Comparison of ENCODE assay signal across 8 mouse cellular contexts in the genomic region with DNA sequence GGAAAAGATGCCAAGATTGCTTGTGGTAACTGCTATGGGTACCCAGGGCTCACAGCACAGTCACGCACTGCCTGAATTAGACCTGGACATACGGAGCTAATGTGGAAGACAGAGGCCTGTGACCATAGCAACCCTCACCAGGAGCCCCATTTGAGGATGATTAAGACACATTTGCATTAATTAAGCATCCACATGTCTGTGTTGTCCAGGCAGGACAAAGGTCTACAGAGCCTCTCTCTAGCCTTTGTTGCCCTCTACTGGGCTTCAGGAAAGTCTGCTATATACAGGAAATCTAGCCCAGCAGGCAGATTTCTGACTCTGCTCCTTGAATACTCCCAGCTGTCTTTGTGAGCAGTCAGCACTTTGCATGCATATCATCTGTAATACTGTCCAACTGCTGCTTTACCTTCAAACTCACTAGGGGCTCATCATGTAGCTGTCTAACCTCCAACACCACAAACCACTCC.
DNase-seq lines count a peak whose midpoint lies in the region; ATAC-seq lines count a peak whose summit lies in the region.

No protein-coding gene starts in this region.

- ATAC-seq in embryonic facial prominence, embryonic 15.5 days (ENCODE audit: insufficient number of reproducible peaks, low FRiP score, low TSS enrichment, low read depth): peak; percentile 43; the same call in 1 of the 2 replicates

- no peak overlapping the region for H3K27ac ChIP-seq in embryonic facial prominence, embryonic 15.5 days (replicated peaks)

- intact Hi-C loops in left cerebral cortex, postnatal 14 days (cut with DNase I): loop anchor here (1.0 kb wide), 1 partner anchor 602 kb away; no protein-coding TSS in a partner anchor

- H3K9me3 ChIP-seq in embryonic facial prominence, embryonic 15.5 days (replicated peaks): no peaks in the 10 kb centered on the region

- H3K36me3 ChIP-seq in embryonic facial prominence, embryonic 15.5 days: no peaks in the 10 kb centered on the region

- no peaks in the 10 kb centered on the region for H3K4me1 ChIP-seq in embryonic facial prominence, embryonic 15.5 days

- no peak overlapping the region for H3K4me2 ChIP-seq in embryonic facial prominence, embryonic 15.5 days (replicated peaks)

- H3K27me3 ChIP-seq in embryonic facial prominence, embryonic 15.5 days: no peaks in the 10 kb centered on the region

- DNase-seq in left cerebral cortex, postnatal 14 days (ENCODE audit: low spot score in 2 of 2): peak; percentile 27 to 39
- no peak for DNase-seq in left cerebral cortex, adult 8-10 months (ENCODE audit: low spot score in 2 of 2)
- DNase-seq in brain, embryonic 18.5 days (ENCODE audit: low read depth, low spot score): peak; percentile 18
- DNase-seq in layer of hippocampus, postnatal 10 days (ENCODE audit: low spot score in 2 of 2): peak; percentile 14 to 42
- DNase-seq in retina, embryonic 14.5 days (ENCODE audit: low spot score): peak; percentile 72
- no peak for DNase-seq in thymus, postnatal 36 days
- DNase-seq in B cell, adult 2 months: no peak

- no peak overlapping the region for H3K4me3 ChIP-seq in embryonic facial prominence, embryonic 15.5 days (replicated peaks)

- WGBS in embryonic facial prominence, embryonic 15.5 days: 17% methylated on average over 2 of the region's 2 CpGs

- H3K9ac ChIP-seq in embryonic facial prominence, embryonic 15.5 days: no peak overlapping the region

Comparison
In these comparisons a context has a peak if more than half of its experiments do, and no peak if none do; other contexts are left out.
1. DNase-seq: peak in left cerebral cortex, postnatal 14 days (2 of 2), brain, embryonic 18.5 days (single experiment), layer of hippocampus, postnatal 10 days (2 of 2) and retina, embryonic 14.5 days (single experiment); none in left cerebral cortex, adult 8-10 months (0 of 2), thymus, postnatal 36 days (0 of 2) and B cell, adult 2 months (0 of 2).